Mouse (Mus musculus): ENCODE results near the gene Nlk.

GRCm38 (mm10) chr11:78708642-78709041, 11.5 kb upstream of the Nlk start:
- no peak for TF ChIP-seq POLR2A (IDR thresholded peaks at IDR 0.05; ENCODE audit: borderline replicate concordance, low read depth, low read length)
- TF ChIP-seq CTCF (IDR thresholded peaks at IDR 0.05; ENCODE audit: low read depth, low read length), result no peak

Data from bone marrow macrophage, adult 2 months (primary cell).